Mouse (Mus musculus) CH12.LX (cell line): Measurements from ENCODE around the gene Il1rap. TPM values are rescaled to one million over a fixed set of nuclear protein-coding genes. Genes with fewer than 3 reads are reported as not detected.

ENCODE experiments used
- DNase-seq: peaks from one replicate; pipeline ENCODE4 v3.0.0-alpha.2; 2013; ENCODE audit errors: extremely low read depth
- H3K27ac ChIP-seq: 2 replicates; pipeline ENCODE4 v1.5.1; 2012; ENCODE audit warnings: low read depth, mild to moderate bottlenecking, control low read depth, moderate library complexity; ENCODE audit not compliant: insufficient read depth
- H3K27me3 ChIP-seq: replicated peaks from 2 replicates; pipeline ENCODE3; 2012; ENCODE audit warnings: inconsistent platforms
- H3K36me3 ChIP-seq, 2 experiments: replicated peaks in 1 of 2; 2 replicates each; pipeline versions ENCODE3 to v1.6.1; 2012; ENCODE audit warnings: inconsistent platforms in 1 of 2, low read length in 1 of 2, mild to moderate bottlenecking in 1 of 2, mixed read lengths in 1 of 2, moderate library complexity in 1 of 2; ENCODE audit not compliant: control insufficient read depth in 1 of 2, insufficient read depth in 1 of 2
- H3K4me1 ChIP-seq, 2 experiments: 2 replicates each; pipeline ENCODE4 v1.6.1; 2012; ENCODE audit warnings: inconsistent platforms in 1 of 2, moderate library complexity in 1 of 2; ENCODE audit not compliant: insufficient read depth in 2 of 2, control insufficient read depth in 1 of 2
- H3K4me2 ChIP-seq: 2 replicates; pipeline ENCODE4 v1.6.1; 2012; ENCODE audit warnings: low read depth, mild to moderate bottlenecking, control low read depth; ENCODE audit not compliant: poor library complexity, insufficient read depth, severe bottlenecking
- H3K4me3 ChIP-seq, 3 experiments: fragments of 150-350 bp in 1 of 3; sonication (generic) in 1 of 3; replicated peaks in 1 of 3; 2 replicates each; pipeline versions ENCODE3 to v1.5.1; 2011 to 2012; ENCODE audit warnings: low read depth in 2 of 3, low read length in 2 of 3, mild to moderate bottlenecking in 2 of 3, moderate library complexity in 2 of 3, control low read depth in 1 of 3, improper control_type of control experiment in 1 of 3, inconsistent platforms in 1 of 3, mixed read lengths in 1 of 3; ENCODE audit not compliant: poor library complexity in 1 of 3
- H3K79me2 ChIP-seq: replicated peaks from 2 replicates; pipeline ENCODE4 v1.6.1; 2012; ENCODE audit warnings: mild to moderate bottlenecking, moderate library complexity; ENCODE audit not compliant: control insufficient read depth, poor library complexity, insufficient read depth, severe bottlenecking; ENCODE audit errors: extremely low read depth
- H3K9ac ChIP-seq: 2 replicates; pipeline ENCODE4 v1.6.1; 2012; ENCODE audit warnings: low read depth, mild to moderate bottlenecking, control low read depth, moderate library complexity; ENCODE audit not compliant: insufficient read depth
- H3K9me3 ChIP-seq: replicated peaks from 2 replicates; pipeline ENCODE3; 2012; ENCODE audit warnings: low read length, inconsistent platforms, mixed read lengths
- BHLHE40 ChIP-seq: IDR thresholded peaks from 2 replicates; pipeline ENCODE4 v1.6.1; 2011; ENCODE audit warnings: mild to moderate bottlenecking, low read depth, low read length, improper control_type of control experiment
- CHD2 ChIP-seq: IDR thresholded peaks from 2 replicates; pipeline ENCODE4 v1.6.1; 2011; ENCODE audit warnings: low read length, improper control_type of control experiment
- ELF1 ChIP-seq: IDR thresholded peaks from 2 replicates; pipeline ENCODE4 v1.6.1; 2014; ENCODE audit warnings: low read depth, mild to moderate bottlenecking, inconsistent platforms, low read length, improper control_type of control experiment
- HCFC1 ChIP-seq: IDR thresholded peaks from 2 replicates; pipeline ENCODE4 v1.6.1; 2012; ENCODE audit warnings: low read depth, mild to moderate bottlenecking, inconsistent platforms, low read length, improper control_type of control experiment
- JUN ChIP-seq: IDR thresholded peaks from 2 replicates; pipeline ENCODE4 v1.6.1; 2011; ENCODE audit warnings: low read depth, mild to moderate bottlenecking, low read length, improper control_type of control experiment, moderate library complexity; ENCODE audit not compliant: insufficient read depth
- JUND ChIP-seq: conservative IDR thresholded peaks from 2 replicates; pipeline ENCODE4 v1.6.1; 2011; ENCODE audit warnings: low read depth, low read length, improper control_type of control experiment
- KAT2A ChIP-seq: IDR thresholded peaks from 2 replicates; pipeline ENCODE4 v1.6.1; 2012; ENCODE audit warnings: low read length, improper control_type of control experiment, inconsistent platforms; ENCODE audit not compliant: insufficient replicate concordance
- MAFK ChIP-seq: IDR thresholded peaks from 2 replicates; pipeline ENCODE4 v1.6.1; 2011; ENCODE audit warnings: low read length, improper control_type of control experiment; ENCODE audit not compliant: insufficient replicate concordance
- MAX ChIP-seq: IDR thresholded peaks from 2 replicates; pipeline ENCODE4 v1.6.1; 2011; ENCODE audit warnings: low read length, improper control_type of control experiment
- MAZ ChIP-seq: IDR thresholded peaks from 2 replicates; pipeline ENCODE4 v1.6.1; 2012; ENCODE audit warnings: low read depth, mild to moderate bottlenecking, inconsistent platforms, low read length, improper control_type of control experiment, moderate library complexity
- MEF2A ChIP-seq: IDR thresholded peaks from 2 replicates; pipeline ENCODE4 v1.6.1; 2014; ENCODE audit warnings: low read depth, mild to moderate bottlenecking, inconsistent platforms, low read length, improper control_type of control experiment, borderline replicate concordance
- PAX5 ChIP-seq: IDR thresholded peaks from 2 replicates; pipeline ENCODE4 v1.6.1; 2012; ENCODE audit warnings: low read length, inconsistent platforms, mixed read lengths
- POLR2A ChIP-seq: IDR thresholded peaks from 2 replicates; pipeline ENCODE4 v1.6.1; 2011; ENCODE audit warnings: low read depth, mild to moderate bottlenecking, improper control_type of control experiment, low read length
- RCOR1 ChIP-seq: conservative IDR thresholded peaks from 2 replicates; pipeline ENCODE4 v1.6.1; 2012; ENCODE audit warnings: low read depth, mild to moderate bottlenecking, inconsistent platforms, low read length, improper control_type of control experiment
- SIN3A ChIP-seq: IDR thresholded peaks from 2 replicates; pipeline ENCODE4 v1.6.1; 2012; ENCODE audit warnings: low read length, improper control_type of control experiment, inconsistent platforms
- SMC3 ChIP-seq: IDR thresholded peaks from 2 replicates; pipeline ENCODE4 v1.6.1; 2011; ENCODE audit warnings: low read depth, low read length, improper control_type of control experiment
- TCF12 ChIP-seq: IDR thresholded peaks from 2 replicates; pipeline ENCODE4 v1.6.1; 2014; ENCODE audit warnings: low read depth, mild to moderate bottlenecking, inconsistent platforms, low read length, improper control_type of control experiment
- UBTF ChIP-seq: IDR thresholded peaks from 2 replicates; pipeline ENCODE4 v1.6.1; 2012; ENCODE audit warnings: low read depth, mild to moderate bottlenecking, inconsistent platforms, low read length, improper control_type of control experiment, moderate library complexity
- USF2 ChIP-seq: conservative IDR thresholded peaks from 2 replicates; pipeline ENCODE4 v1.6.1; 2011; ENCODE audit warnings: low read depth, low read length, improper control_type of control experiment
- ZC3H11A ChIP-seq: IDR thresholded peaks from 2 replicates; pipeline ENCODE4 v1.6.1; 2012; ENCODE audit warnings: low read depth, mild to moderate bottlenecking, inconsistent platforms, low read length, improper control_type of control experiment
- dilution Hi-C: fragments of 300-500 bp; cut with MboI; formaldehyde crosslinking; loops from 2 replicates; pipeline ENCODE4 v1.14.3; 2020; ENCODE audit warnings: low sequenced_read_pairs; ENCODE audit not compliant: extremely low pct_unique_long_range_greater_than_20kb, extremely low pct_ligation_motif_present
- in situ Hi-C: fragments of 300-500 bp; cut with MboI; formaldehyde crosslinking; loops from 3 replicates; pipeline ENCODE4 v1.14.3; 2019; ENCODE audit warnings: low sequenced_read_pairs, low pct_ligation_motif_present, low pct_unique_long_range_greater_than_20kb, mixed read lengths
- polyA plus RNA-seq: library from polyadenylated mRNA; unstranded; fragments of >175 nt; gene quantifications from 2 replicates; pipeline ENCODE4 v1.2.1, GENCODE M21; 2012; ENCODE audit warnings: low read depth; ENCODE audit not compliant: insufficient read length
- total RNA-seq, 2 experiments: library from RNA; depleted of rRNA; stranded (reverse); fragments of 300-350 nt in 1 of 2; fragments of >200 nt in 1 of 2; gene quantifications; 2 replicates each; pipeline ENCODE4 v1.2.3; 2012 to 2014

Il1rap gene
- total and polyA plus RNA-seq, 3 experiments = 4.1 to 15.0 (median 9.4) TPM

- H3K9ac ChIP-seq = no peak overlapping the region
- no peaks in the 10 kb centered on the region for H3K79me2 ChIP-seq
- no peaks in the 10 kb centered on the region for H3K9me3 ChIP-seq
- H3K27ac ChIP-seq = no peak overlapping the region
- peaks cover 0 to 2% of the 10 kb centered on the region in 2 experiments; a peak in 1 of 4 replicates for H3K4me1 ChIP-seq
- H3K4me2 ChIP-seq = no peak overlapping the region
- H3K4me3 ChIP-seq = no peak overlapping the region
- no peak for TF ChIP-seq ZC3H11A
- TF ChIP-seq MEF2A = no peak
- TF ChIP-seq HCFC1 = no peak
- no peak for TF ChIP-seq POLR2A
- no peak for TF ChIP-seq SMC3
- TF ChIP-seq ELF1 = no peak
- no peak for TF ChIP-seq CHD2
- no peak for TF ChIP-seq JUN
- TF ChIP-seq MAZ = no peak
- no peak for TF ChIP-seq KAT2A
- no peak for TF ChIP-seq BHLHE40
- TF ChIP-seq USF2 = no peak
- no peak for TF ChIP-seq PAX5
- TF ChIP-seq UBTF = no peak
- no peak for TF ChIP-seq MAX
- no peak for TF ChIP-seq RCOR1
- TF ChIP-seq MAFK = no peak
- TF ChIP-seq JUND = no peak
- no peak for TF ChIP-seq SIN3A
- TF ChIP-seq TCF12 = no peak
- TF ChIP-seq, all 38 proteins: peak for 0
- in situ Hi-C loops (no loop called here), dilution Hi-C loops (no loop called here)
- Histone ChIP-seq H3K27me3 (no peaks in the 10 kb centered on the region), H3K36me3 (no peaks in the 10 kb centered on the region)
- DNase-seq = peak; percentile 17
Measured at GRCm38 (mm10) chr16:26558797-26559196, 22.7 kb upstream of the Il1rap start.

- Histone ChIP-seq H3K36me3 (no peaks in the 10 kb centered on the region), H3K4me1 (peaks cover 0 to 2% of the 10 kb centered on the region in 2 experiments; a peak in 1 of 4 replicates), H3K9ac (no peak overlapping the region), H3K4me3 (no peak overlapping the region), H3K79me2 (no peaks in the 10 kb centered on the region), H3K27me3 (no peaks in the 10 kb centered on the region), H3K9me3 (no peaks in the 10 kb centered on the region), H3K4me2 (no peak overlapping the region), H3K27ac (no peak overlapping the region)
- dilution Hi-C loops (no loop called here), in situ Hi-C loops (no loop called here)
- no peak for TF ChIP-seq SIN3A
- DNase-seq = no peak
Measured at GRCm38 (mm10) chr16:26561743-26562142, 19.8 kb upstream of the Il1rap start.
